Mouse (Mus musculus) forebrain, embryonic 14.5 days (tissue): ENCODE results near the gene Ppp6r1. TPM values are rescaled to one million over a fixed set of nuclear protein-coding genes. Genes with fewer than 3 reads are reported as not detected.

Source experiments
- ATAC-seq: fragments of 200-750 bp; cut with Nextera tagmentation; 2 replicates; pipeline ENCODE4 v1.8.0; 2017; ENCODE audit warnings: mild to moderate bottlenecking, moderate library complexity
- DNase-seq: peaks from one replicate; pipeline ENCODE4 v3.0.0-alpha.2; 2015; ENCODE audit warnings: low spot score
- H3K27ac ChIP-seq: fragments of 300-500 bp; sonication (generic); 2 replicates; pipeline ENCODE4 v1.5.1; 2014; ENCODE audit warnings: low read depth, mild to moderate bottlenecking, control low read depth, low read length, moderate library complexity
- H3K27me3 ChIP-seq: fragments of 300-500 bp; sonication (generic); replicated peaks from 2 replicates; pipeline ENCODE4 v1.6.1; 2014; ENCODE audit warnings: low read length, control low read depth, mixed read lengths; ENCODE audit not compliant: control insufficient read depth, insufficient read depth
- H3K36me3 ChIP-seq: fragments of 300-500 bp; sonication (generic); 2 replicates; pipeline ENCODE4 v1.6.1; 2014; ENCODE audit warnings: low read length, control low read depth; ENCODE audit not compliant: control insufficient read depth, insufficient read depth
- H3K4me1 ChIP-seq: fragments of 300-500 bp; sonication (generic); 2 replicates; pipeline ENCODE4 v1.6.1; 2014; ENCODE audit warnings: antibody characterized with exemption, low read length, control low read depth; ENCODE audit not compliant: control insufficient read depth, insufficient read depth
- H3K4me2 ChIP-seq: fragments of 300-500 bp; sonication (generic); 2 replicates; pipeline ENCODE4 v1.6.1; 2014; ENCODE audit warnings: mild to moderate bottlenecking, control low read depth, low read length
- H3K4me3 ChIP-seq: fragments of 300-500 bp; sonication (generic); 2 replicates; pipeline ENCODE4 v1.5.1; 2014; ENCODE audit warnings: low read depth, low read length, control low read depth
- H3K9ac ChIP-seq: fragments of 300-500 bp; sonication (generic); 2 replicates; pipeline ENCODE4 v1.6.1; 2014; ENCODE audit warnings: mild to moderate bottlenecking, low read length, control low read depth, moderate library complexity
- H3K9me3 ChIP-seq: fragments of 300-500 bp; sonication (generic); replicated peaks from 2 replicates; pipeline ENCODE4 v1.6.1; 2016; ENCODE audit warnings: low read length, control low read depth, mixed read lengths; ENCODE audit not compliant: control insufficient read depth
- WGBS: fragments of 180-500 bp; shearing (Covaris S2); extraction: QIAGEN DNeasy Blood & Tissue Kit; methylation state at CpG from one replicate; pipeline ENCODE4 v1.1.7; 2014; 5-methylcytosine and 5-hydroxymethylcytosine counted together
- polyA plus RNA-seq: library from polyadenylated mRNA; unstranded; fragments of >200 nt; fragmentation: Nextera tagmentation; extraction: Ambion mirVana; gene quantifications from 2 replicates; pipeline ENCODE4 v1.2.1, GENCODE M21; 2014

The Ppp6r1 gene
- polyA plus RNA-seq, 1 experiment from 2014 or later: 4.4 TPM

GRCm38 (mm10) chr7:4654221-4654620, 4.6 kb downstream of the Ppp6r1 start:
- H3K4me2 ChIP-seq: no peak overlapping the region
- H3K4me1 ChIP-seq: peaks cover 21% of the 10 kb centered on the region
- no peak for ATAC-seq
- peaks cover 10% of the 10 kb centered on the region; the same call in 1 of the 2 replicates for H3K36me3 ChIP-seq
- peak overlapping the region; percentile 5; the same call in 1 of the 2 replicates for H3K9ac ChIP-seq
- no peak overlapping the region for H3K27ac ChIP-seq
- H3K27me3 ChIP-seq: no peaks in the 10 kb centered on the region
- 92% methylated on average over 2 of the region's 2 CpGs for WGBS
- H3K9me3 ChIP-seq: no peaks in the 10 kb centered on the region
- DNase-seq: no peak
- no peak overlapping the region for H3K4me3 ChIP-seq

- 90% methylated on average over 7 of the region's 7 CpGs for WGBS
- H3K9ac ChIP-seq: no peak overlapping the region
- ATAC-seq (no peak), DNase-seq (no peak)
- H3K4me1 ChIP-seq: peaks cover 21% of the 10 kb centered on the region
- H3K27ac ChIP-seq: no peak overlapping the region
- H3K4me2 ChIP-seq: no peak overlapping the region
- no peak overlapping the region for H3K4me3 ChIP-seq
- H3K9me3 ChIP-seq: no peaks in the 10 kb centered on the region
- no peaks in the 10 kb centered on the region for H3K27me3 ChIP-seq
- peaks cover 10% of the 10 kb centered on the region; the same call in 1 of the 2 replicates for H3K36me3 ChIP-seq
Observed at GRCm38 (mm10) chr7:4653780-4654179, 5.0 kb downstream of the Ppp6r1 start.

DNA sequence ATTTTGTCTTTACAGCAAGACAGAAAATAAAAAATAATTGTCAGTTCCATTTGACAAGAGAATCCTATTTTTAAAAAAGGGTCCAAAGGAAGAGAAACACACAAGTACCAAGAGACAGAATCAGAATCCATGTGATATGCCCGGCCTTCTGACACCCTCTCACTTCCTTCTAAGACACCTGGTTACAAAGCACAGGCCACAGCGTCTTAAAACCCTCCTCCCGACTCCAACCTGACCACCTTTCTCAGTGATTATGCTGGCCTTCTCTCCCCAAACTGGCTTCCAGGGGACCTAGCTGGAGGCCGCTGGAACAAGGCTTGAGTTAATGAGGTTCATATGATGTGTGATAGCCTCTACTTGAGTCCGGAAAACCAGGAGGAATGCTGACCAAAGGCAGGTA, 5.5 kb downstream of the Ppp6r1 start:
- Histone ChIP-seq H3K4me3 (no peak overlapping the region), H3K27me3 (no peaks in the 10 kb centered on the region), H3K9ac (no peak overlapping the region), H3K9me3 (no peaks in the 10 kb centered on the region), H3K4me2 (no peak overlapping the region), H3K27ac (no peak overlapping the region), H3K4me1 (peaks cover 21% of the 10 kb centered on the region), H3K36me3 (peaks cover 10% of the 10 kb centered on the region; the same call in 1 of the 2 replicates)
- ATAC-seq: no peak
- 84% methylated on average over 5 of the region's 5 CpGs for WGBS
- DNase-seq: no peak

- H3K4me3 ChIP-seq: no peak overlapping the region
- peaks cover 10% of the 10 kb centered on the region; the same call in 1 of the 2 replicates for H3K36me3 ChIP-seq
- H3K27me3 ChIP-seq: no peaks in the 10 kb centered on the region
- no peaks in the 10 kb centered on the region for H3K9me3 ChIP-seq
- no peak overlapping the region for H3K4me2 ChIP-seq
- 97% methylated on average over 5 of the region's 5 CpGs for WGBS
- H3K9ac ChIP-seq: no peak overlapping the region
- no peak overlapping the region for H3K27ac ChIP-seq
- DNase-seq (no peak), ATAC-seq (no peak)
- peaks cover 18% of the 10 kb centered on the region for H3K4me1 ChIP-seq
Observed at GRCm38 (mm10) chr7:4652726-4653125, 6.1 kb downstream of the Ppp6r1 start.

- Histone ChIP-seq H3K4me2 (no peak overlapping the region), H3K27ac (no peak overlapping the region), H3K9me3 (no peaks in the 10 kb centered on the region), H3K4me1 (peaks cover 7% of the 10 kb centered on the region), H3K9ac (no peak overlapping the region), H3K27me3 (no peaks in the 10 kb centered on the region), H3K36me3 (peaks cover 12% of the 10 kb centered on the region), H3K4me3 (no peak overlapping the region)
- ATAC-seq (no peak), DNase-seq (no peak)
- 89% methylated on average over 8 of the region's 8 CpGs for WGBS
Observed at GRCm38 (mm10) chr7:4651581-4651980, 7.2 kb downstream of the Ppp6r1 start.

DNA sequence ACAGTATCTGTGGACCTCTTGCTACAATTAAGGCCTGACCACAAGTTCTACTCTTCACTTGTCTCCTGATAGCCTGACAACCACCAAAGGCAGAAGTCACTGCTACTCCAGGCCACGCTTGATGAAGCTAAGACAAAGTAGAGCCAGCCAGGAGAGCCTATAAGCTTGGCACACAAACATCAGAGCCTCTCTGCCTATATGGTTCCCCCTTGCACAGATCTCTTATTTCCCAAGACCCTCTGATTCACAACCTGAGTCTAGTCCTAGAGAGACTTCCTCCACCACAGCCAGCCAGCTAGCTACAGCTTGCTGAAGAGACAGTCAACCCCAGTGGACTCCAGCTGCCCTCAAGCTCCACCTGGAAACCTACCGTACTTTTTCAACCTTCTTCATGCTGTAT, 10.8 kb downstream of the Ppp6r1 start:
- no peak for ATAC-seq
- Histone ChIP-seq H3K27me3 (no peaks in the 10 kb centered on the region), H3K9me3 (no peaks in the 10 kb centered on the region), H3K27ac (no peak overlapping the region), H3K4me1 (no peaks in the 10 kb centered on the region), H3K4me2 (no peak overlapping the region), H3K9ac (no peak overlapping the region), H3K36me3 (peaks cover 43% of the 10 kb centered on the region), H3K4me3 (no peak overlapping the region)
- 87% methylated on average over 2 of the region's 2 CpGs for whole genome bisulfite sequencing
- no peak for DNase-seq

DNA sequence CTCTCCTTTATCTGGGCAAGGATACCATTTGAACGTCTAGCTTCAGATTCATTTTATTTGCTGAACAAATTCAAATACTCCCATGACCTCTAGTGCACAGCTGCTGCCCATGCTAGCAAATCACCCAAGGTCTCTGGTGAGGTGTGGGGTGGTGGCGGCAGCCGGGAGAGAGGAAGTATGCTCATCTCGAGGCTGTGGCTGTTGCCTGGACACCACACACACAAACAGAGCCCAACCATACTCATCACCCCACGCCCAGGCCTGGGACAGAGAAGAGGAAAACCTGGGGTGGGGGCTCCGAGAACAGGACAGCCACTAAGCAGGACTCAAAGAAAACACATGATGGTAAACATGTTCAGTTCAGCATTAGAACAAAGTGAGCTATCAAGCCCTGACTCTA, 11.5 kb downstream of the Ppp6r1 start:
- no peaks in the 10 kb centered on the region for H3K4me1 ChIP-seq
- H3K36me3 ChIP-seq: peaks cover 49% of the 10 kb centered on the region
- WGBS: 89% methylated on average over 6 of the region's 6 CpGs

GRCm38 (mm10) chr7:4646806-4647205, 12.0 kb downstream of the Ppp6r1 start:
- H3K9me3 ChIP-seq: no peaks in the 10 kb centered on the region
- no peak overlapping the region for H3K9ac ChIP-seq
- no peak overlapping the region for H3K4me2 ChIP-seq
- ATAC-seq (no peak), DNase-seq (no peak)
- no peaks in the 10 kb centered on the region for H3K4me1 ChIP-seq
- H3K27ac ChIP-seq: no peak overlapping the region
- H3K36me3 ChIP-seq: peaks cover 53% of the 10 kb centered on the region
- no peaks in the 10 kb centered on the region for H3K27me3 ChIP-seq
- no peak overlapping the region for H3K4me3 ChIP-seq
- WGBS: 89% methylated on average over 3 of the region's 3 CpGs

More for the DNA sequence above, 11.5 kb downstream of the Ppp6r1 start:
- no peaks in the 10 kb centered on the region for H3K27me3 ChIP-seq
- DNase-seq: no peak
- H3K9ac ChIP-seq: no peak overlapping the region
- no peaks in the 10 kb centered on the region for H3K9me3 ChIP-seq
- no peak overlapping the region for H3K4me2 ChIP-seq
- no peak overlapping the region for H3K27ac ChIP-seq
- no peak overlapping the region for H3K4me3 ChIP-seq
- ATAC-seq: no peak

DNA sequence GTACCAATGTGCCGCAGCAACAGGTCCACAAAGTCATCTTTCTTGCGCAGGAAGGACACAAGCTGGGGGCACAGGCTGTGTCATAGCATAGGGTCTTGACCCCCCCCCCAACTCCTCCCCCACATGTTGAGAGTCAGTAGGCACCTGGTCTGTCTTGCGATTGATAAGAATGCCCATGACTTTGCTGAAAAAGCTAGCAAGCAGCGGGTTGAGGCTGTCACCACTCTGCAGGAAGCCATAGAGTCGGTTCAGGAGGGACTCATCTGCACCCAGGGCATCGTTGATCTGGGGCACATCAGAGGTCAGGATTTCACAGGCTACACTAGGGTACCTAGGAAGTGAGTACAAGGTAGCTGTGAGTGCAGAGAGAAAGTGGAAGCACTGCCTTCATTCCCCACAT, 15.6 kb downstream of the Ppp6r1 start:
- Histone ChIP-seq H3K9me3 (no peaks in the 10 kb centered on the region), H3K36me3 (peaks cover 79% of the 10 kb centered on the region), H3K4me2 (no peak overlapping the region), H3K4me3 (no peak overlapping the region), H3K27me3 (no peaks in the 10 kb centered on the region), H3K9ac (no peak overlapping the region), H3K4me1 (no peaks in the 10 kb centered on the region), H3K27ac (no peak overlapping the region)
- DNase-seq (no peak), ATAC-seq (no peak)
- WGBS: 96% methylated on average over 6 of the region's 6 CpGs
